Mouse (Mus musculus) E14TG2a.4 (cell line): ENCODE data around the gene Tagln.

Experiments
- CTCF ChIP-seq: conservative IDR thresholded peaks from 2 replicates; pipeline ENCODE4 v1.5.1; 2014; ENCODE audit warnings: low read length
- NANOG ChIP-seq: IDR thresholded peaks from 2 replicates; pipeline ENCODE4 v1.6.1; 2014; ENCODE audit warnings: borderline replicate concordance, low read length, mixed read lengths

DNA sequence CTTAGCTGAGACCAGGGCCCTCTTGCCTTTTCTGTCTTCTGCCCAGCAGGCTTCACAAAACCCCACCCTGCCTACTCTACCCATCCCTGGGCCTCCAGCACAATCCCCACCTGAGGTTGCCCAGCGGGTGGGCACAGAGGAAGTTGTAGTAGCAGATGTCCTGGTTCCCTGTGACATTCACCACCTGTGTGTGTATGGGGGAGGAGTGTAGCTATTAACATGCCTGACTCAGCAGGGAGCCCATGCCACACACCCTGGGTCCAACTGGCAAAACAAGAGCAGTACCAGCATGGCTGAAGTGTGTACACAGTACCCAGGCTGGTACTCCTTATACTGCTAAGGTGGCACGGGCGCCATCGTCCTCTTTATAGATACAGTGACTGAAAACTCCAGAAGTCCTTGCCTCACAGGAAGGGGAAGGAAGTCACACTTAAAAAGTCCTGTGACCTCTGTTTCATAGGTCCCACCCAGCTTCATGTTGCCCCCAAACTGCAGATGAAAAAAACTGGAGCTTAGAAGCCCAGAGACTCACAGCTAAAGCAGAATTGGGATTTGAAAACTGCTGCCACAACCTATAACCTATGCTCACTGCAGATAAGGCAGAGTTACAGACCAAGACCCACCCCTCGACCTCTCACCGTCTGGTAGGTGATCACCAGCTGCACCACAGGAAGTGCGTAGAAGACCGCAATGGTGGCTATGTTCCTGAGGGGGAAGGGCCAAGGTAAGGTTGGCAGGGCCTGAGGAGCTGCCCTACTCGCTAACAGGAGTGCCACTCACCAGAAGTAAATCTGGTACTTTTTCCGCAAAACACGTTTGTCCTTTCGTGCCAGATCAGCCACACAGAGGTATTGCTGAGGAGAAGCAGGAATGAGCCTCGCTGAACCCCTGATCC lies 8.9 kb upstream of the Tagln start:
- TF ChIP-seq CTCF: no peak
- no peak for TF ChIP-seq NANOG
